Mouse (Mus musculus) common myeloid progenitor, adult 5-6 weeks (primary cell): ENCODE measurements around the gene Rufy2. TPM values are rescaled to one million over a fixed set of nuclear protein-coding genes. Genes with fewer than 3 reads are reported as not detected.

Experiments
- ATAC-seq: replicated peaks from 2 replicates; pipeline ENCODE4 v1.8.0; 2016; ENCODE audit warnings: low read depth, mild to moderate bottlenecking, moderate TSS enrichment, inconsistent platforms; ENCODE audit not compliant: poor library complexity, severe bottlenecking
- total RNA-seq: library from RNA; stranded (forward); fragments of 200-1000, 187-1606 nt; gene quantifications from 2 replicates; pipeline ENCODE4 v1.2.3, GENCODE M21; 2017

Rufy2 gene
- total RNA-seq, 1 experiment from 2014 or later, result 9.1 TPM

DNA sequence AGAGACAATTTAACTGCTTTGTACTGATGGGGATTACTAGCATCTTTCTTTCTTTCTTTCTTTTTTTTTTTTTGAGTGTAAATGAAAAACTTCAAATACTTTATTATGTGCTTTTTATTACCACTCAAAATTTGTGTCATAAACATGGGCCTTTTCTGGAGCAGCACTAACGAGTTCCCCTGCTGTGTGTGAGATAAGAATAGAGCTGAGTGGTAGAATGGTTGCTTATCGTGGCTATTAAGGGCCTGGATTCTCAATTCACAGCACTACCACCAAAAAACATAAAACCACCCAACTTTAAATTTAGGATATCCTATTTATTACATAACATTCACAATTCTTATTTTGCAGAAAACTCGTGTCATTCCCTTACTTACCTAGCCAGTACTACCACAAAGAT is 33.5 kb downstream of the Rufy2 start:
- ATAC-seq, result no peak

DNA sequence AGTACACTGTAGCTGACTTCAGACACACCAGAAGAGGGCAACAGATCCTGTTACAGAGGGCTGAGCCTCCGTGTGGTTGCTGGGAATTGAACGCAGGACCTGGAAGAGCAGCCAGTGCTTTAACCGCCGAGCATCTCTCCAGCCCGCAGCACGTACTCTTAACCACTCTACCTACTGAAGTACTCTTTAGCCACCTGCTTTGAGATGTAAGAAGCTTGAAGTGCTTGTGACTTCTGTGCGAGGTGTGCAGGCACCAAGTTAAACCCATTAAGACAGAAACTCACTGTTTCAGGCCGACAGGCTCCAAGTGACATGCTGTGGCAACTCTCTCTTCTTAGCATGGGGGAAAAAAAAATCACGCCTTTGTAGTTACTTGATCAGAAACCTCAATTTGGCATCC is 34.1 kb downstream of the Rufy2 start:
- no peak for ATAC-seq

DNA sequence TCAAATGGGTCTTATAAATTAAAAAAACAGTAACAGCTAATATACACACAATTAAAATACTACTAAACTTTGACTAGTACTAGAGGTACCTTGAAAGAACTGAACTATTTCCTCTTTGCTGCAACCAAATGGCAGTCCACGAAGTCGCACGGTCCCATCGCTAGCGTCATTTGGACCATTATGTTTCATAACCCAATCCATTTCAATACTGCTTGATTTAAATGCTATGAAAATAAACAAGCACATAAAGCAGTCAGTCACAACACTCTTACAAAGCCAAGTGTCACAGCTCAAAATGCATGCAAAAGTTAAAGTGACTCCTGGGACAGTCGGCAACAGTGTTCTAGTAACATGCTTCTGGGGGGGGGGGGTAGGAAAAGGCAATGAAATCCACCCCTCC is 39.3 kb downstream of the Rufy2 start:
- no peak for ATAC-seq

DNA sequence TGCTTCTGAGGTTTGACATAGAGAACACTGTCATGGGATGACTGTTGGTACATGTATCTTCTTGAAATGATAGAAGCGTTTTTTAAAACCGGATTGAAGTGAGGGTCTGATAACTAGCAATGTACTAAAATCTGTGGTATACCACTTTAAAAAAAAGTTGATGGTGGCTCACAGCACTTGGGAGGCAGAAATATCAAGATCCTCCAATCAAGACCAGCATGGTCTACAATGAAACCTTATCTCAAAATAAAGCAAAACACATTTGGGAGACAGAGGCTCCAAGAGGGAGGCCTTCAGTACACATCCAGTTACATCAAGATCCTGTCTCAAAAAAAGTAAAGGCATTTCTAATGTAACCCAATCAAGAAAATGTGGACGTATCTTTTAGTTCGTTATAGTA is 41.7 kb downstream of the Rufy2 start:
- no peak for ATAC-seq

DNA sequence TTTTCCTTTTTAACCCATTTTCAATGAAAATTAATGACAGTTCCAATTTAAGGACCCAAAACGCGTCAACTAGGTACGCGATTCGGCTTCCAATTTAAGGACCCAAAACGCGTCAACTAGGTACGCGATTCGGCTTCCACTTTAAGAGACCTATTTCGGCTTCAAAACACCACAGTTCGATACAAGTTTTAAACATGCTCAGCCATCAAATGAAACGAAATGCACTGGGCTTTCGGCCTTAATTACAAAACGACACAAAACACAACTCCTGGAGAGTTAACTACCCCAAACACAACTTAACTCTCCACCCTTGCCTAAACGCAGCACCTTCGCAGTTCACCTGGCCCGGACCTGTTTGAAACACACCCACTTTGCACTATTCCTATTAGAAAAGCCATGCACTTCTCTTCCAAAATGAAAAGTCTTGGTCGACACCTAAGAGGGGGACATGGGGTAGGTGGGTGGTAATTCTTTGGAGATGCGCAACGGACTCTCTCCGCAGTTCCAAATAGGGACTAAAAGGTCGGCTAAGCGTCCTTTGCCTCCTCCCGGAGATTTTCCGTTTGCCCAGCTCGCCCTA is 42.6 kb downstream of the Rufy2 start:
- no peak for ATAC-seq

DNA sequence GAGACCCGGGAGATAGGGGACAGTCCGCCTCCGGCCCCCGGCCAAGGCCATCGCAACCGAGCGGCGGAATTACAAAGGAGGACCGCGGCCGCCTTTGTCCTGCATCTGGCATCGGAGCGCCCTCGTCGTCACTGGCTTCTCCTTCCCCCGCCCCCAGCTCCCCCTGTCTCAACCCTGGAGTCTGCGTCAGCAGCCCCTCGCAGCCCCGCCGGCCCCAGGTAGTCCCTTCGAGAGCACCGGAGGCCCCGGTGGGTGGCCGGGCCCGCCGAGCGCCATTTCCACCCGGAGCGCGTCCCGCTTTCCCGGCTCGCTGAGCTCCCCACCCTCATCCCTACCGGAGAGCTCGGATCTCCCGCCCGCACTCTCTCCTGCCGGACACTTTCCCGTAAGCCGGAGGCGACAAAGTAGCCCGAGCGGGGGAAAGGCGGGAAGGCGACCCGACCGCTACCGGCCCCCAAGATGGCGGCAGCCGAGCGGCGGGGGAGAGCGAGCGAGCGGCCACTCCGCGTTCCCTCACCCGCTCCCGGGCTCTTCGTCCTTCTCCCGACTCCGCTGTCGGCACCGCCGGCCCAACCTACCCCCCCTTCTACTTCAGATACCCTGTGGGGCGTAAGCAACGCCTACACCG is 43.2 kb downstream of the Rufy2 start:
- 0 out of 2 replicates have a peak, but pooled peaks have one; percentile 7 for ATAC-seq

DNA sequence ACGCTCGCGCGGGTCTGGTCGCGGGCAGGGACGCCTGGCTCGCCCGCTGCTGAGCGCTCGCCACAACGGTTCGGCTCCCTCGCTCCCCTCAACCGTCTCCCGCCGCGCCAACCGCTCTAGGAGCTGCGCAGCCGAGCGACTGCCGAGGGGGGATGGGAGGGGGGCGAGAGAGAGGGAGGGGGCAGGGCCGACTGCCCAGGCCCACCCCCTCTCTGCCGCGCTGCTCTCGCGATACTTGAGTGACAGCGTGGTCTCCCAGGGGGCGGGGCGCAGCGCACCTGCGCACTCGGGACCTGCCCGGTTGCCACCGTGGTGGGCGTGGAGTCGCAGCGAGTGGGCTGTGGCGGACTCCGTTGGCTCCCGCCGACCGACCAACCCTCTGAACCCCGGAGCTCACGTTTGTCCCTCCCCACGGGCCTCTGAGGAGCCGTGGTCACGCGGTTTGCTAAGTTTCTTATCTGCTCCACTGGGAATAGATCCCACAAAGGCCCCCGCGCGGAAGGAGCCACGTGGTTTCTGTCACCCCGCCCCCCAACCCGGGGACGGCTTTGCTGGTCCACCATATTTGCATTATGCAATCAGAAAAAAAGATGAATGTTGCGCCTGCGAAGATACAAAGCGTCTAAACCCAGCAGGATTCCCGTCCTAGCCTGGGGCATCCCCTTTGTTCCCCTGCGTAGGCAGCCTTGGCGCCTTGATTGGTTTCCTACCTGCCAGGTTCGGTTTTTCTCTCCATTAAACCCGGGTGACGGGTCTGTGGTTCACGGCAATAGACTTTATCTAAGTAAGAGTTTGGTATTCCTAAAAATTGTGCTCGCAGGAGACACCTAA is 43.9 kb downstream of the Rufy2 start, which contains the start of the genes Hnrnph3 and Pbld2:
Gene Hnrnph3, minus strand, starts transcription at position 469 of the 831 bp plus-strand sequence.
Gene Pbld2, plus strand, starts transcription at position 567 of the 831 bp plus-strand sequence.
- peak; percentile 79 for ATAC-seq

DNA sequence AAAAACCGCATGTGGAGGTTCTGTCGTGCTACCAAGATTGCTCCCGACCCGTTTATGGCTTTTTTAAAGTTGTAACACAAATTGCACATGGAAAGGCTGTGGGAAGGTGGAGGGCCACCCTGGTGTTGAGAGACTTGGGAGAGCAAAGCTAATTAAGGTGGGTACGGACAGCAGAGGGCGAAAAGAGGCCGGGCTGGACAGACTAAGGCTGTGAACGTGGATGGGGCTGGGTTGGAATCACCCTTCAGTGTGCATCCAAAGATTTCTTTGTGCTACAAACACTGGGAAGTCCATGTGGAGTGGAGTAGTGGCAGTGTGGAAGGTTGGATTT is 44.5 kb downstream of the Rufy2 start:
- ATAC-seq, result peak; percentile 36

DNA sequence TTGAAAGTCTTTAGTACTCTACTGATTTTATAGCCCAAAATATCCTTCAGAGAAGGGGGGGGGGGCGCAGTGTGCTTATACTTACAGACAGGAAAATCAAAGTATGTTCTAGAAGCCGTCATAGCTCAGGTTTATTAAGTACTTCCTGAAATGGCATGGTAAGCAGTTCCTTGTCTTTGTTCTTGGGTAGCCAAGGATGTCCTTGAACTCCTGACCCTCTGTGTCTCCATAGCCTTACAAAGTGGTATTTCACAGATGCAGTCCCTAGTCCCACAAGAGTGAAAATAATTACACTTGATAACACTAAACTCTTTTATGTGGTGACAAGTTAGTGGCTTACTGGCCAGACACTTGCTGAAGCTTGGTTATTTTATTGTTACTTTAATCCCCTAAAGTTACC is 45.0 kb downstream of the Rufy2 start:
- ATAC-seq, result no peak

DNA sequence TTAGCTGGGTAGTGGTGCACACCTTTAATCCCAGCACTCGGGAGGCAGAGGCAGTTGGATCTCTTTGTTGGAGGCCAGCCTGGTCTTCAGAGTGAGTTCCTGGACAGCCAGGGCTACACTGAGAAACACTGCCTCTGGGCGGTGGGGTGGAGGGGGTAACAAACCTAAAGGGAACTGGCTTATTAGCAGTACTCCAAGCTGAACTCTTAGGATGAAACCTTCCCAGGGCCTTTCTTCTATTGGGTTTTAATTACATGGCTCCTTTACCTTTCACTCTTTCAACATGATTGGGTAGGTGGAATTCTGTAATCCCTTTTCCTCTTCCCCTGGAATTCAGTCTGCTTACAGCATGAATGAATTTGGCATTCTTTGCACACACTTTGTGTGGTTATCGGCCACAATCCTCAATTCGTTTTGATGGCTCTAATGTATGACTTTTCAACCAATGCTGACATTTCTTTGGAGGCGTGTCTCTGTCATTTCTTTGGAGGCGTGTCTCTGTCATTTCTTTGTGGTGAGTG is 45.5 kb downstream of the Rufy2 start:
- ATAC-seq, result no peak

DNA sequence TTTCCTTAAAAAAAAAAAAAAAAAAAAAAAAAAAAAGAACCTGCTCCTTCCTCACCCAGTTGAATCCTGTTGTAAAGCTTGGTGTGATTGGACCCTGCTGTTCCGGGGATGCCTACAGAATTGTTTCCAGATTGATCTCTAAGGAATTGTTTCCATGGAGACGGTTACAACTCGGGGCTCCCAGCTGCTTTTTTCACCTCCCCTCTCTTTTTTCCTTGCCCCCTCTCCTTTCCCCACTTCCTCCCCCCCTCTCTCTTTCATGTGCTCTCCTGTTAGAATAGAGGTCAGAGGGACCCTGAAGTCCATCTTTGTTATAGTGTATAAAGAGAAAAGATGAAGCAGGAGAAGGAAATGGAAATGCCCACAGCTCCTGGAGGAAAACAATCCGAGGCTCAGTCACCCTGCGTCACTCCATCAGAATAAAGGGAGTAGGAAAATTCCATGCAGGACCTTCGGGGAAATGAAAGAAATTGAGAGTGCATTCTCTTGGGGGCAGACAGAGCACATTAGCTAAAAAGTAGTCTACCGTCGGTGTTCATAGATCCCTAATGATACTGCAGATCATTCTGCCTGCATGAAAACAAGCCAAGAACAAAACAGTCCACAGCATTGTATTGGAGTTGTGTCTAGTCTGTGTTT is 46.3 kb downstream of the Rufy2 start:
- ATAC-seq, result no peak

DNA sequence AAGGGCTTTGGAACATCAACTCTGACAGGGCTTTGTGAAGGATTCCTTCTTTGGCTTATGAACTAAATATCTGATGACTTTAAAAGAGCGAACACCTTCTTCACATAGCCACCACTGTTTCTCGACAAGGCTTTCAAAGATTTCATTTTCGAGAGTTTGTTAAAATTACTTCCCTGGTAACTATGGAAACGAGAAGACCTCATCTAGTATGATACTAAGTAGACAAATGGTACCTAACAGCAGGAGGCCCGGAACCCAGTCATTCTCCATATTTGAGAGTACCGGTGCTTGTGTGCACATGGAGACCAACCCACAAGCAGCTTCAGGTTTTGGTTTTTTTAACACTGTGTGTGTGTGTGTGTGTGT is 46.8 kb downstream of the Rufy2 start:
- no peak for ATAC-seq

DNA sequence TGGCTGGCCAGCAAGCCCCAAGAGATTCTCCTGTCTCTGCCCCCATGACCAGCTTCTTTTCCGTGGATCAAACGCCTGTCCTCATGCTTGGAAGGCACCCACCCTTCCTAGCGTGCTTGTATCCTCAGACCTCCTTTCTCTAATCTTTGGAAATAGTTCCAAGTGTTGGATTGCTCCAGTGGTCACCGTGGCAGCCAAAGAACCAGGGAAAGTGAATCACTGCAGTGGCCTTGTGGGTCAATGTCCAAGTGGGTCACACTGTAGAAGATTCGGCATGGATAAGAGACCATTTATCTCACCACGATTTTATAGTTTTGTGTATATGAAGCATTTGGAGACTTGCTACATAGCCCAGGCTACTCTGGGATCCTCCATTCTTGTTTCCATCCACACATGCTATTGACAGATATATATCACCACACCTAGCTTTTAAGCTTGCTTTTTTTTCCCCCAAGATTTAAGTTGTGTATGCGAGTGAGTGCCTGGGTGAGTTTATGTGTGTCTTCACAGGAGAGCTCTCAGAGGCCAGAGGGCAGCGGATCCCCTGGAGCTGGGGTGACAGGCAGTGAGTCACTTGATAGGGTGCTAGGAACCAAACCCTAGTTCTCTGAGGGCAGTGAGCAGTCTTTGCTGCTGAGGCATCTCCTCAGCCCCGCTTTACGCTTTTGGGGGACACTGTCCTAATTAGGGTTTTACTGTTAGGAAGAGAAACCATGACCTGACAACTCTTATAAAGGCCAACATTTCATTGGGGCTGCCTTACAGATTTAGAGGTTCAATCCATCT is 47.5 kb downstream of the Rufy2 start:
- no peak for ATAC-seq

DNA sequence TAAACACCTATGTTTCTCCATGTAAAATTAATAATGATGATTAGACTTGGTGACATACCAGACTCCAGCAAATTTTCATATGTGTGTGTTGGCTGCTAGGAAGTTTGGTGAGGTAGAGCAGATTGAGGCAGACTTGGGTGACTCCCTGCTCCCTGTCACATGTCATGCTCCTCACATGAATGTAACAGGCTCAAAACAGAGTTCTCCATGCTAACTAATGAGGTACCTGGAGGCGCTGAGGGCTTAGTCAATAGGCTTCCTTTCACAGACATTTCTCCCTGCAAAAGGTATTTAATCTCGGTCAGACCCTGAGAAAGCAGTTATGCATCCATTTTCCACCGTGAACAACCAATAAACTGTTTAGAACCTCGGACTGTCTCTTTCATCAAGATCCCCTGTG is 48.4 kb downstream of the Rufy2 start:
- ATAC-seq, result no peak

DNA sequence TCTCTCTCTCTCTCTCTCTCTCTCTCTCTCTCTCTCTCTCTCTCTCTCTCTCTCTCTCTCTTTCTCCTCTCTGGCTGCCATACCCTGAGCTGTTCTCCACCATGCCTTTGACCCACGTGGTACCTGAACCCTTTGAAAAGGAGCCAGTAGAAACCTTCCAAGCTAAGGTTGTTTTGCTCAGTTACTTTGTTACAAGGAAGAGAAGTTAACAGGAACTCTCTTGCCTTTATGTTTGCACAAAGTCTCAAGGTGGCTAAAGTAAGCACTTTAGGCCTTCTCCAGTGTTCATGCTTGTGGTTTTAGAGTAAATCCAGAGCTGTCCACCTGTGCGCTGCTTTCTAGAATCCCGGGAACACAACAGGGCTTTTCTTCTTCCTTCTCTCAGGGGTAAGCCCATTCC is 52.2 kb downstream of the Rufy2 start:
- ATAC-seq, result no peak

DNA sequence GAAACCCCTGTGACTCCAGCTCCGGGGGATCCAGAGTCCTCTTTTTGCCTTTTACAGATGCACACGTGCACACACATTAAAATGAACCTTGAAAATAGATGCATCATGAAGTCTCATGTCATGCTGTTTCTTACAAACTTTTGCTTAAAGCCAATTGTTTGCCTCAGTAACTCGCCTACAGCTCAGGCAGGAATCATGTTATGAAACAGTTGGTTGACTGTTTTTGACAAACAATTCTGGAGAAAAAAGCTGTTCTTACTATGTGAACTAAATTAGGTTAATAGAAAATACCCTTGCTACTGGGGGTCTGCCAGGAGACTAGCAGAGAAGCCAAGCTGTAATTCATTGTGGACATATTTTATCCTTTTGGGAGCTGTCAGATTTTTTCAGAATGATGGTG is 52.9 kb downstream of the Rufy2 start:
- ATAC-seq, result no peak

DNA sequence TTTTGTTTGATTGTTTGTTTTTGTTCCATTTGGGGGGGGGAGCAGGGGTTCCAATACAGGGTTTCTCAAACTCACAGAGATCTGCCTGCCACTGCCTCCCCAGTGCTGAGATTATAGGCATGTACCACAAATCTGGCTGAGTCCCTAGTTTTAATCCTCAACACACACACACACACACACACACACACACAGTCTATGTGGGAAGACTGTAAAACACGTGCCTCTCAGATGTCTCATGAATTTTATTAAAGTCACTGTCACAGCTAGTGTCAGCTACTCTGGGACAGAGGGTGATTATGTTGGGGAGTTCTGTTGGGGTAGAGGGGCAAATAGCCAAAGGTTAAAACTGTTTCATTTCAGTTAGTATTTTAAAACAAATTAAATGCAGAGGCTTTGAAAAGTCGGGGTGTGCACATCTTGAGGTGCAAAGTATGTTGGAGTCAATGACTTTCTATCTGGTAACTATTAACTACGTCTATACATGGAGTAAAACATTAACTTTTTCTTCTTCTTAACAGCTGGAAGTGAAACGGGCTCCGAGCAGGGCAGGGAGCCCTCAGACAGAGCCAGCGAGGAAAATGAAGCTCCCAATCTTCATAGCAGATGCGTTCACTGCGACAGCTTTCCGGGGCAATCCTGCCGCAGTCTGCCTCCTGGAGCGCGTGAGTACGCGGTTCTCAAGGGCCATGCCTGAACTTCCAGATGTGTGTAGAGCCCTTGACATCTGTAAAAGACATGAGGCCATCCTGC is 58.7 kb downstream of the Rufy2 start:
- no peak for ATAC-seq

DNA sequence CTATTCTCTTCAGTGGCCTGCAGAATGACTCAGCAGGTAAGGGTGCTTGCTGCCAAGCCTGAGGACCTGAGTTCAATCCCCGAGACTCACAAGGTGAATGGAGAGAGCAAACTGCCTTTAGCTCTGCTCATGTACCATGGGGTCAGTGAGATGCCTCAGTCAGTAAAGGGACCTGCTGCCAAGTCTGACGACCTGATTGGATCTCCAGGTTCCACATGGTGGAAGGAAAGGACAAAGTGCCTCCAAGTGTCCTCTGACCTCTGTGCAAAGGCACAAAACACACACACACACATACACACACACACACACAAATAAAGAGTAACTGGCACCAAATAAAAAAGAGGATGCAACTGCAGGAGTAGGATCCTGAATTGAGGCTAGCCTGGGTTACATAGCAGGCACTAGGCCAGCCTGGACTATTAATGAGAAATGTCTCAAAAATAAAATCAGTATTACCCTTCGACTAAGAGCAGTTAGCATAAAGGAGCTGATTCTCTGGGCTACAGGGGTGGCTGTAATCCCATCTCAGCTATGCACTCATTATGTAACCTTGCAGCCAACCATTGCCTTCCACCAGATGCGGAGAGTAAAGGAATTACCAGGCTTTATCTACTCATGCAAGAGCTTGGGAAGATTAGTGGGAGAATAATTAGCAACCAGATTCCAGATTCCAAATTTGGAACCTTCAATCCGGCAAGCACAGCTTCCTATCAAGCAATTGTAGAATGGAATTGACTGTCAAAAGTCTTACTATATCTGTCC is 60.0 kb downstream of the Rufy2 start:
- ATAC-seq, result no peak

DNA sequence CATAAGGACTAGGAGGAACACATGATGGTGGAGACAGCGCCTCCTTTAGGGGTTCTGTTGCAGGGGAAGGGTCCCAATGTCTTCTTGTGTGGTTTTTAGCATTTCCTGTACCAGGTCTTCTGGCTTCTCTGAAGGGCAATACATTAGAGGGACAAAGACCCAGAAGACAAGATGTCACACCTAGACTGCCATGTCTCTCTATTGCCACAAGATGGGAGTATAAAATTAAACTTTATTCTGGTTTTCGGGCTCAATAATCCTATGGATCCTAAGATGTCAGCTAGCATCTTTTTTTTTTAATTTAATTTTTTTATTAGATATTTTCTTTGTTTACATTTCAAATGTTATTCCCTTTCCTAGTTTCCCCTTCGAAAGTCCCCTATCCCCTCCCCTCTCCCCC is 63.1 kb downstream of the Rufy2 start:
- peak; percentile 60; the same call in 1 of the 2 replicates for ATAC-seq
